8 mouse cellular contexts compared by ENCODE assay signal in genomic region chr10:42327576-42327975, GRCm38 (mm10). TPM values are rescaled to one million over a fixed set of nuclear protein-coding genes. Genes with fewer than 3 reads are reported as not detected.
A peak's percentile ranks its signal among the peaks of the same experiment; 100 is the strongest.
DNase-seq lines count a peak whose midpoint lies in the region; ATAC-seq and TF ChIP-seq lines count a peak whose summit lies in the region.

No protein-coding gene starts in this region.

- H3K27ac ChIP-seq in ES-Bruce4 (ENCODE audit: insufficient read depth, low read length): no peak overlapping the region
- no peak overlapping the region for H3K27ac ChIP-seq in forebrain, embryonic 15.5 days (replicated peaks)

- no peak for TF ChIP-seq POLR2A in ES-Bruce4 (IDR thresholded peaks at IDR 0.05; ENCODE audit: insufficient read depth, low read length)

- peak; percentile 16 for DNase-seq in CD4-positive, CD25-positive, alpha-beta regulatory T cell, adult 2 months (ENCODE audit: low read depth, low spot score)
- peak; percentile 26 for DNase-seq in layer of hippocampus, adult 11-12 months (ENCODE audit: low spot score)
- DNase-seq in layer of hippocampus, adult 8-10 months (ENCODE audit: low spot score in 2 of 2): no peak
- peak; percentile 63 for DNase-seq in retina, embryonic 14.5 days (ENCODE audit: low spot score)
- no peak for DNase-seq in urinary bladder, adult 18-20 months (ENCODE audit: low spot score in 2 of 2)

- 58% methylated on average over 8 of the region's 8 CpGs for WGBS in forebrain, embryonic 15.5 days

- TF ChIP-seq CTCF in ES-Bruce4 (IDR thresholded peaks at IDR 0.05; ENCODE audit: low read depth, low read length): peak; percentile 34

- H3K4me1 ChIP-seq in ES-Bruce4 (ENCODE audit: control insufficient read depth, insufficient read depth, low read length): no peaks in the 10 kb centered on the region
- 0 out of 2 replicates have a peak, but pooled peaks cover 4% of the 10 kb centered on the region for H3K4me1 ChIP-seq in forebrain, embryonic 15.5 days

- H3K4me3 ChIP-seq in ES-Bruce4 (ENCODE audit: low read depth, low read length): no peak overlapping the region
- no peak overlapping the region for H3K4me3 ChIP-seq in forebrain, embryonic 15.5 days

- H3K36me3 ChIP-seq in ES-Bruce4 (ENCODE audit: control insufficient read depth, insufficient read depth, low read length, poor library complexity, severe bottlenecking): no peaks in the 10 kb centered on the region
- H3K36me3 ChIP-seq in forebrain, embryonic 15.5 days: no peaks in the 10 kb centered on the region

- H3K9me3 ChIP-seq in ES-Bruce4 (replicated peaks; ENCODE audit: control insufficient read depth, insufficient read depth, low read length, poor library complexity, severe bottlenecking): no peaks in the 10 kb centered on the region
- H3K9me3 ChIP-seq in forebrain, embryonic 15.5 days: no peaks in the 10 kb centered on the region

- H3K9ac ChIP-seq in ES-Bruce4 (ENCODE audit: low read depth, poor library complexity, severe bottlenecking): no peak overlapping the region
- no peak overlapping the region for H3K9ac ChIP-seq in forebrain, embryonic 15.5 days (replicated peaks)

- TF ChIP-seq EP300 in ES-Bruce4 (IDR thresholded peaks at IDR 0.05; ENCODE audit: insufficient read depth, low read depth, low read length): no peak

- no peak for ATAC-seq in CD4-positive, CD25-positive, alpha-beta regulatory T cell, adult 4 months
- ATAC-seq in forebrain, embryonic 15.5 days (replicated peaks): peak; percentile 68; the same call in 1 of the 2 replicates

- no peaks in the 10 kb centered on the region for H3K27me3 ChIP-seq in ES-Bruce4 (ENCODE audit: control insufficient read depth, insufficient read depth, low read length, poor library complexity, severe bottlenecking)
- H3K27me3 ChIP-seq in forebrain, embryonic 15.5 days: no peaks in the 10 kb centered on the region

- H3K4me2 ChIP-seq in forebrain, embryonic 15.5 days (replicated peaks): no peak overlapping the region

RNA-seq across cellular contexts. Expression of gene Foxo3, which starts 51.0 kb away (rescaled TPM):
- 10 to 100 TPM in 1 of 2 experiments, 1 to 10 TPM in 1; 8.6 to 12.8 TPM for polyA plus RNA-seq in CD4-positive, CD25-positive, alpha-beta regulatory T cell, adult 4 months (2017; shearing (Covaris generic))
- total RNA-seq in layer of hippocampus, adult 8-10 months (2022): 10 to 100 TPM; 43.3 to 53.4 (median 48.2) TPM
- polyA plus RNA-seq in ES-Bruce4 (2011; ENCODE audit: insufficient read depth, insufficient read length, low read depth, missing spikeins): 42.1 and 44.9 TPM in 2 replicates
- polyA plus RNA-seq in forebrain, embryonic 15.5 days (2015; fragmentation: Nextera tagmentation; extraction: Ambion mirVana): 4.6 and 5.3 TPM in 2 replicates

Comparison
In these comparisons a context has a peak if more than half of its experiments do, and no peak if none do; other contexts are left out.
1. DNase-seq: peak in CD4-positive, CD25-positive, alpha-beta regulatory T cell, adult 2 months (single experiment), layer of hippocampus, adult 11-12 months (single experiment) and retina, embryonic 14.5 days (single experiment); none in layer of hippocampus, adult 8-10 months (0 of 2) and urinary bladder, adult 18-20 months (0 of 2).